Mouse (Mus musculus) forebrain, embryonic 15.5 days (tissue): ENCODE data around the gene Zfp451. TPM values are rescaled to one million over a fixed set of nuclear protein-coding genes. Genes with fewer than 3 reads are reported as not detected.

Experiments used
- ATAC-seq: fragments of 200-750 bp; cut with Nextera tagmentation; replicated peaks from 2 replicates; pipeline ENCODE4 v1.8.0; 2017; ENCODE audit warnings: mild to moderate bottlenecking, moderate TSS enrichment, moderate library complexity
- H3K27ac ChIP-seq: fragments of 300-500 bp; sonication (generic); replicated peaks from 2 replicates; pipeline ENCODE4 v1.5.1; 2015; ENCODE audit warnings: mild to moderate bottlenecking, inconsistent platforms
- H3K27me3 ChIP-seq: fragments of 300-500 bp; sonication (generic); 2 replicates; pipeline ENCODE4 v1.6.1; 2015; ENCODE audit warnings: inconsistent platforms
- H3K36me3 ChIP-seq: fragments of 300-500 bp; sonication (generic); 2 replicates; pipeline ENCODE4 v1.6.1; 2015; ENCODE audit warnings: mild to moderate bottlenecking, inconsistent platforms
- H3K4me1 ChIP-seq: fragments of 300-500 bp; sonication (generic); 2 replicates; pipeline ENCODE4 v1.6.1; 2015; ENCODE audit warnings: inconsistent platforms
- H3K4me2 ChIP-seq: fragments of 300-500 bp; sonication (generic); replicated peaks from 2 replicates; pipeline ENCODE4 v1.6.1; 2015; ENCODE audit warnings: mild to moderate bottlenecking, inconsistent platforms
- H3K4me3 ChIP-seq: fragments of 300-500 bp; sonication (generic); 2 replicates; pipeline ENCODE4 v1.5.1; 2015; ENCODE audit warnings: mild to moderate bottlenecking, inconsistent platforms
- H3K9ac ChIP-seq: fragments of 300-500 bp; sonication (generic); replicated peaks from 2 replicates; pipeline ENCODE4 v1.6.1; 2015; ENCODE audit warnings: mild to moderate bottlenecking, inconsistent platforms
- H3K9me3 ChIP-seq: fragments of 300-500 bp; sonication (generic); 2 replicates; pipeline ENCODE4 v1.6.1; 2016; ENCODE audit warnings: inconsistent platforms
- WGBS: fragments of 180-500 bp; shearing (Covaris S2); methylation state at CpG from one replicate; pipeline ENCODE4 v1.1.7; 2015; ENCODE audit warnings: mixed read lengths; 5-methylcytosine and 5-hydroxymethylcytosine counted together
- polyA plus RNA-seq: library from polyadenylated mRNA; unstranded; fragments of >200 nt; fragmentation: Nextera tagmentation; extraction: Ambion mirVana; gene quantifications from 2 replicates; pipeline ENCODE4 v1.2.1, GENCODE M21; 2015

Zfp451 gene
- polyA plus RNA-seq, 1 experiment from 2014 or later, result 47.0 TPM

GRCm38 (mm10) chr1:33738281-33738680, 76.1 kb downstream of the Zfp451 start:
- no peak for ATAC-seq
- H3K36me3 ChIP-seq, result peaks cover 53% of the 10 kb centered on the region
- WGBS, result 88% methylated on average over 11 of the region's 11 CpGs

GRCm38 (mm10) chr1:33734001-33734685, 80.3 kb downstream of the Zfp451 start:
- H3K36me3 ChIP-seq, result peaks cover 68% of the 10 kb centered on the region
- no peak overlapping the region for H3K4me2 ChIP-seq
- H3K27ac ChIP-seq, result no peak overlapping the region
- ATAC-seq, result no peak
- no peaks in the 10 kb centered on the region for H3K4me1 ChIP-seq
- no peaks in the 10 kb centered on the region for H3K27me3 ChIP-seq
- no peak overlapping the region for H3K4me3 ChIP-seq
- 72% methylated on average over 5 of the region's 5 CpGs for WGBS
- H3K9me3 ChIP-seq, result no peaks in the 10 kb centered on the region
- no peak overlapping the region for H3K9ac ChIP-seq

More at GRCm38 (mm10) chr1:33738281-33738680, 76.1 kb downstream of the Zfp451 start:
- Histone ChIP-seq H3K9ac (no peak overlapping the region), H3K9me3 (no peaks in the 10 kb centered on the region), H3K4me2 (no peak overlapping the region), H3K4me3 (no peak overlapping the region), H3K4me1 (no peaks in the 10 kb centered on the region), H3K27me3 (no peaks in the 10 kb centered on the region), H3K27ac (no peak overlapping the region)

- peaks cover 68% of the 10 kb centered on the region for H3K36me3 ChIP-seq
- 95% methylated on average over 9 of the region's 9 CpGs for WGBS
- ATAC-seq, result no peak
Observed at GRCm38 (mm10) chr1:33733044-33733443, 81.4 kb downstream of the Zfp451 start.

GRCm38 (mm10) chr1:33725086-33725485, 89.3 kb downstream of the Zfp451 start:
- Histone ChIP-seq H3K9me3 (no peaks in the 10 kb centered on the region), H3K9ac (no peak overlapping the region), H3K27ac (no peak overlapping the region), H3K4me3 (no peak overlapping the region), H3K4me2 (no peak overlapping the region), H3K27me3 (no peaks in the 10 kb centered on the region), H3K36me3 (peaks cover 60% of the 10 kb centered on the region), H3K4me1 (peaks cover 19% of the 10 kb centered on the region)
- ATAC-seq, result no peak
- 92% methylated on average over 5 of the region's 5 CpGs for WGBS

More at GRCm38 (mm10) chr1:33733044-33733443, 81.4 kb downstream of the Zfp451 start:
- H3K27me3 ChIP-seq, result no peaks in the 10 kb centered on the region
- H3K4me2 ChIP-seq, result no peak overlapping the region
- no peak overlapping the region for H3K27ac ChIP-seq
- no peak overlapping the region for H3K9ac ChIP-seq
- no peak overlapping the region for H3K4me3 ChIP-seq
- no peaks in the 10 kb centered on the region for H3K9me3 ChIP-seq
- H3K4me1 ChIP-seq, result no peaks in the 10 kb centered on the region

- no peak overlapping the region for H3K9ac ChIP-seq
- no peak overlapping the region for H3K27ac ChIP-seq
- H3K4me2 ChIP-seq, result no peak overlapping the region
- 90% methylated on average over 6 of the region's 6 CpGs for WGBS
- no peak overlapping the region for H3K4me3 ChIP-seq
- H3K36me3 ChIP-seq, result peaks cover 60% of the 10 kb centered on the region
- no peaks in the 10 kb centered on the region for H3K27me3 ChIP-seq
- H3K9me3 ChIP-seq, result no peaks in the 10 kb centered on the region
- no peak for ATAC-seq
- peaks cover 20% of the 10 kb centered on the region for H3K4me1 ChIP-seq
Observed at GRCm38 (mm10) chr1:33724516-33724915, 89.9 kb downstream of the Zfp451 start.

GRCm38 (mm10) chr1:33721020-33721419, 93.4 kb downstream of the Zfp451 start:
- H3K27me3 ChIP-seq, result no peaks in the 10 kb centered on the region
- peaks cover 23% of the 10 kb centered on the region for H3K4me1 ChIP-seq
- H3K4me2 ChIP-seq, result peak overlapping the region; percentile 47
- H3K4me3 ChIP-seq, result peak overlapping the region; percentile 70
- 64% methylated on average over 7 of the region's 7 CpGs for WGBS
- no peaks in the 10 kb centered on the region for H3K9me3 ChIP-seq
- H3K36me3 ChIP-seq, result peaks cover 39% of the 10 kb centered on the region
- no peak overlapping the region for H3K27ac ChIP-seq
- ATAC-seq, result no peak
- H3K9ac ChIP-seq, result peak overlapping the region; percentile 82

GRCm38 (mm10) chr1:33720231-33720630, 94.2 kb downstream of the Zfp451 start:
- H3K4me3 ChIP-seq, result peak overlapping the region; percentile 70
- H3K27me3 ChIP-seq, result no peaks in the 10 kb centered on the region
- peaks cover 23% of the 10 kb centered on the region for H3K4me1 ChIP-seq
- H3K36me3 ChIP-seq, result peaks cover 31% of the 10 kb centered on the region
- peak; percentile 80 for ATAC-seq
- no peaks in the 10 kb centered on the region for H3K9me3 ChIP-seq
- H3K9ac ChIP-seq, result peak overlapping the region; percentile 82
- H3K4me2 ChIP-seq, result peak overlapping the region; percentile 47
- under 1% methylated on average over 40 of the region's 41 CpGs for WGBS
- H3K27ac ChIP-seq, result peak overlapping the region; percentile 95

- H3K4me1 ChIP-seq, result peaks cover 27% of the 10 kb centered on the region
- WGBS, result under 1% methylated on average over 50 of the region's 54 CpGs
- peak within 1 kb of the TSS; percentile 70 for H3K4me3 ChIP-seq
- peak within 1 kb of the TSS; percentile 95 for H3K27ac ChIP-seq
- no peaks in the 10 kb centered on the region for H3K27me3 ChIP-seq
- peak within 1 kb of the TSS; percentile 47 for H3K4me2 ChIP-seq
- peak; percentile 97 for ATAC-seq
- H3K9ac ChIP-seq, result peak within 1 kb of the TSS; percentile 82
- no peaks in the 10 kb centered on the region for H3K9me3 ChIP-seq
- peaks cover 27% of the 10 kb centered on the region for H3K36me3 ChIP-seq
Observed at GRCm38 (mm10) chr1:33719733-33720225, 94.6 kb downstream of the Zfp451 start, which contains the start of gene Rab23. Rab23 (plus strand) TSS chr1:33719887.

- Histone ChIP-seq H3K4me1 (peaks cover 29% of the 10 kb centered on the region), H3K27ac (no peak overlapping the region), H3K4me2 (no peak overlapping the region), H3K4me3 (no peak overlapping the region), H3K9me3 (no peaks in the 10 kb centered on the region), H3K9ac (no peak overlapping the region), H3K27me3 (no peaks in the 10 kb centered on the region), H3K36me3 (peaks cover 8% of the 10 kb centered on the region; the same call in 1 of the 2 replicates)
- WGBS, result 100% methylated on average over 1 of the region's 1 CpGs
- no peak for ATAC-seq
Observed at GRCm38 (mm10) chr1:33717636-33718035, 96.8 kb downstream of the Zfp451 start.

GRCm38 (mm10) chr1:33714796-33715195, 99.6 kb downstream of the Zfp451 start:
- peak; percentile 35; the same call in 1 of the 2 replicates for ATAC-seq
- Histone ChIP-seq H3K4me3 (no peak overlapping the region), H3K27ac (no peak overlapping the region), H3K9me3 (no peaks in the 10 kb centered on the region), H3K36me3 (no peaks in the 10 kb centered on the region), H3K27me3 (no peaks in the 10 kb centered on the region), H3K4me2 (no peak overlapping the region), H3K9ac (no peak overlapping the region), H3K4me1 (peaks cover 11% of the 10 kb centered on the region)
- WGBS, result 9% methylated on average over 10 of the region's 10 CpGs

GRCm38 (mm10) chr1:33712026-33712425, 102.4 kb downstream of the Zfp451 start:
- Histone ChIP-seq H3K27me3 (no peaks in the 10 kb centered on the region), H3K36me3 (no peaks in the 10 kb centered on the region), H3K4me3 (no peak overlapping the region), H3K4me1 (peaks cover 6% of the 10 kb centered on the region), H3K9ac (no peak overlapping the region), H3K9me3 (no peaks in the 10 kb centered on the region), H3K4me2 (no peak overlapping the region), H3K27ac (no peak overlapping the region)
- ATAC-seq, result no peak
- 90% methylated on average over 5 of the region's 5 CpGs for WGBS
